9 mouse cellular contexts compared by ENCODE assay signal in genomic region chr11:58801558-58802228, GRCm38 (mm10). TPM values are rescaled to one million over a fixed set of nuclear protein-coding genes. Genes with fewer than 3 reads are reported as not detected.
DNase-seq lines count a peak whose midpoint lies in the region; ATAC-seq lines count a peak whose summit lies in the region.
"Had no signal": no experiment of that assay in that cellular context is flagged by ENCODE, and none has a peak within 500 bp of the region (broad histone marks: within the 10 kb centered on the region; RNA-seq: fewer than 3 reads in every experiment).

Fam183b (minus strand) TSS chr11:58801960.

- no peak within 1 kb of the TSS for H3K9ac ChIP-seq in kidney, embryonic 16.5 days (replicated peaks; ENCODE audit: low read length)
- H3K9ac ChIP-seq in hindbrain, embryonic 11.5 days (ENCODE audit: low read depth, low read length), result no peak within 1 kb of the TSS
- H3K9ac ChIP-seq in midbrain, embryonic 13.5 days (replicated peaks), result 0 out of 2 replicates have a peak within 1 kb of the TSS, but pooled peaks have one; percentile 4
- H3K9ac ChIP-seq: limb, embryonic 13.5 days had no signal

- ATAC-seq in kidney, embryonic 16.5 days (ENCODE audit: low FRiP score, low TSS enrichment), result peak; percentile 49; the same call in 1 of the 2 replicates
- ATAC-seq in hindbrain, embryonic 11.5 days (ENCODE audit: low FRiP score), result peak; percentile 57
- peak; percentile 82 for ATAC-seq in midbrain, embryonic 13.5 days

- H3K27me3 ChIP-seq in kidney, embryonic 16.5 days (ENCODE audit: insufficient read depth, low read length), result no peaks in the 10 kb centered on the region
- no peaks in the 10 kb centered on the region for H3K27me3 ChIP-seq in hindbrain, embryonic 11.5 days (ENCODE audit: control insufficient read depth, insufficient read depth, low read length)
- no peaks in the 10 kb centered on the region for H3K27me3 ChIP-seq in midbrain, embryonic 13.5 days
- H3K27me3 ChIP-seq: limb, embryonic 13.5 days had no signal

- no peak for DNase-seq in kidney, postnatal 25 days
- peak; percentile 25 for DNase-seq in Muller cell, postnatal 12 days (ENCODE audit: inconsistent ontology term)
- peak; percentile 45 for DNase-seq in embryo, embryonic 9.5 days (ENCODE audit: extremely low spot score)
- DNase-seq in hindbrain, embryonic 11.5 days (ENCODE audit: low spot score), result peak; percentile 57
- no peak for DNase-seq in T-cell, adult 2 months (ENCODE audit: low spot score)
- DNase-seq in kidney, postnatal 10 days, result no peak

- H3K27ac ChIP-seq in kidney, embryonic 16.5 days (ENCODE audit: low read length), result no peak within 1 kb of the TSS
- H3K27ac ChIP-seq in hindbrain, embryonic 11.5 days (ENCODE audit: low read depth, low read length), result no peak within 1 kb of the TSS
- no peak within 1 kb of the TSS for H3K27ac ChIP-seq in midbrain, embryonic 13.5 days
- H3K27ac ChIP-seq: limb, embryonic 13.5 days had no signal

- 37% methylated on average over 14 of the region's 14 CpGs for WGBS in kidney, embryonic 16.5 days
- 37% methylated on average over 14 of the region's 14 CpGs for WGBS in hindbrain, embryonic 11.5 days
- WGBS in midbrain, embryonic 13.5 days, result 30% methylated on average over 14 of the region's 14 CpGs

- no peaks in the 10 kb centered on the region for H3K9me3 ChIP-seq in kidney, embryonic 16.5 days (ENCODE audit: low read length)
- H3K9me3 ChIP-seq in hindbrain, embryonic 11.5 days (ENCODE audit: control insufficient read depth, low read length), result no peaks in the 10 kb centered on the region
- no peaks in the 10 kb centered on the region for H3K9me3 ChIP-seq in midbrain, embryonic 13.5 days
- H3K9me3 ChIP-seq: limb, embryonic 13.5 days had no signal

- H3K36me3 ChIP-seq in kidney, embryonic 16.5 days (ENCODE audit: insufficient read depth, low read length), result no peaks in the 10 kb centered on the region
- no peaks in the 10 kb centered on the region for H3K36me3 ChIP-seq in hindbrain, embryonic 11.5 days (ENCODE audit: control insufficient read depth, insufficient read depth, low read length)
- H3K36me3 ChIP-seq in midbrain, embryonic 13.5 days, result no peaks in the 10 kb centered on the region
- H3K36me3 ChIP-seq: limb, embryonic 13.5 days had no signal

- H3K4me2 ChIP-seq in kidney, embryonic 16.5 days (replicated peaks; ENCODE audit: low read depth, low read length), result no peak within 1 kb of the TSS
- no peak within 1 kb of the TSS for H3K4me2 ChIP-seq in hindbrain, embryonic 11.5 days (replicated peaks; ENCODE audit: low read depth, low read length)
- H3K4me2 ChIP-seq in midbrain, embryonic 13.5 days (replicated peaks), result peak within 1 kb of the TSS; percentile 41
- H3K4me2 ChIP-seq: limb, embryonic 13.5 days had no signal

- H3K4me1 ChIP-seq in kidney, embryonic 16.5 days (ENCODE audit: insufficient read depth, low read length), result peaks cover 8% of the 10 kb centered on the region; the same call in 1 of the 2 replicates
- H3K4me1 ChIP-seq in hindbrain, embryonic 11.5 days (replicated peaks; ENCODE audit: control insufficient read depth, insufficient read depth, low read length), result no peaks in the 10 kb centered on the region
- peaks cover 14% of the 10 kb centered on the region for H3K4me1 ChIP-seq in midbrain, embryonic 13.5 days (replicated peaks)
- H3K4me1 ChIP-seq: limb, embryonic 13.5 days had no signal

- no peak within 1 kb of the TSS for H3K4me3 ChIP-seq in kidney, embryonic 16.5 days (ENCODE audit: low read length)
- H3K4me3 ChIP-seq in hindbrain, embryonic 11.5 days (ENCODE audit: low read depth, low read length), result no peak within 1 kb of the TSS
- no peak within 1 kb of the TSS for H3K4me3 ChIP-seq in midbrain, embryonic 13.5 days (replicated peaks)
- H3K4me3 ChIP-seq: limb, embryonic 13.5 days had no signal

RNA-seq across cellular contexts. Expression of gene Fam183b, which starts in this region (rescaled TPM):
- polyA plus RNA-seq in kidney, embryonic 16.5 days (2015; fragmentation: Nextera tagmentation; extraction: Ambion mirVana), result 0.31 and 0.85 TPM in 2 replicates
- polyA plus RNA-seq in hindbrain, embryonic 11.5 days (2014; fragmentation: Nextera tagmentation; extraction: Ambion mirVana), result 8.2 and 10.1 TPM in 2 replicates
- 2.4 and 7.3 TPM in 2 replicates for polyA plus RNA-seq in midbrain, embryonic 13.5 days (2015; fragmentation: Nextera tagmentation; extraction: Ambion mirVana)
- polyA plus RNA-seq: limb, embryonic 13.5 days had no signal

Comparison
In these comparisons a context has a peak if more than half of its experiments do, and no peak if none do; other contexts are left out.
1. Peak in ATAC-seq in kidney, embryonic 16.5 days; RNA of the gene not detected or under 1 TPM.
2. DNase-seq: peak in Muller cell, postnatal 12 days (single experiment), embryo, embryonic 9.5 days (single experiment) and hindbrain, embryonic 11.5 days (single experiment); none in kidney, postnatal 25 days (0 of 2), T-cell, adult 2 months (single experiment) and kidney, postnatal 10 days (single experiment).
3. Peak in every context shown above with its lines, with median percentiles within 50 percentile points of each other: ATAC-seq.